Mouse (Mus musculus) liver, adult 2 months (tissue): ENCODE measurements around the gene Polr3c.

Experiments
- CTCF ChIP-seq: fragments of 200-500 bp; IDR thresholded peaks from 2 replicates; pipeline ENCODE4 v1.5.1; 2011; ENCODE audit warnings: low read depth, low read length, control low read depth
- POLR2A ChIP-seq: fragments of 200-500 bp; IDR thresholded peaks from 2 replicates; pipeline ENCODE4 v1.6.1; 2011; ENCODE audit warnings: low read length, control low read depth; ENCODE audit not compliant: insufficient read depth; ENCODE audit errors: extremely low read depth

GRCm38 (mm10) chr3:96714286-96714685 is 13.1 kb downstream of the Polr3c start:
- TF ChIP-seq POLR2A (no peak), CTCF (no peak)
